Mouse (Mus musculus) Muller cell, postnatal 12 days (primary cell): ENCODE results near the gene Rgs6.
A peak's percentile ranks its signal among the peaks of the same experiment; 100 is the strongest.

Source experiments
- DNase-seq: peaks from one replicate; pipeline ENCODE4 v3.0.0-alpha.2; 2015; ENCODE audit errors: inconsistent ontology term

The Rgs6 gene

DNA sequence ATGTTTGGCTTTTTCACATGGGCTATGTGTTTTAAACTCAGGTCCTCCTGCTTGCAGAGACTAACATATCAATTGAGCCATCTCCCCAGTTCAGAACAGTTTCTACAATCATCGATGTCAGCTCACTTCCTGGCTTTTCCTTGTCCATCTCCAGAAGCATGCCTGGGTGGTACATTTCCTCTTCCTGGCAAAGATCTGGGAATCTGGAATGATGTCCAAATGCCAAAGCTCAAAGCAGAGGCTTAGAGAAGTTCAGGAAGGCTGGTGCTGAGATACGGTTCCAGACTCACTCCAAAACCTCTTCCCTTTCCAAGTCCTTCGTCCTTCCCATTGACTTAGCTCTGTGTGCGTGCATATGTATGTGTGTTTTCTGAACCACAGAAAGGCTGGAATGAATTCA lies 59.8 kb downstream of the Rgs6 start:
- DNase-seq, result no peak

DNA sequence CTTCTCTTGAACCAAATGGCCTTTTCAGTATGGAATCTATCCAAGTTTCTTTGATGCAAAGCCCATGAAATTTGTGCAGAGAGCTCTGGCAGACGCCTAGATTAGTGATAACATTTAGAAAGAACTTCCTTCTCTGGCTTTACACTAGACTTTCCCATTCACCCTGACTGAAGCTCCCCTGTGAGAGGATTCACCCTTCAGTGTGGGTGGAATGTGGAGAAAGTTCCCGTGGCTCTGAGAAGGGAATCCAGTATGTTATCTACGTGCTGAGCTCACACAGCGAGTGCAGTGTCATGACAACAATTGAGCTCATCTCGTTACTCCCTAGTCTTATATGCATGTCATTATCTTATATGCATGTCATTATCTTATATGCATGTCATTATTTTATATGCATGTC lies 61.9 kb downstream of the Rgs6 start:
- DNase-seq, result no peak

DNA sequence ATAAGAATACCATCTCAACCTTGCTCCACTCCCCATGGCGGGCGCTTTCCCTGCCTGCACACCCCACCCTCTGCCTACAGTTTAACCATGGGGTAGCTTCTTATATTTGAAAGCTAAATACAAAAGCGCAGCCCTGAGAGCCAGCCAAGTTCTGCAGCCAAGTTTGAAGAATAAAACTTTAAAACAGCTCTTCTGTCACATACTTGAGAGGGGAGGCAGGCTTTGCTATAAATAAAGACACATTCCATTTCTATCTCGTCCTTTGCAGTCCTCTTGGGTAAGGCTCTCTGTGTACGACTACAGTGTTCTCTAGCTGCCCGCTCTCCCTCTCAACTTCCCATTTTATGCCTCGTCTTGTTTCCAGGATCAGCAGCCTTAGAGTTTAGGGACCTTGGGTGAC lies 76.5 kb downstream of the Rgs6 start:
- DNase-seq, result peak; percentile 10

DNA sequence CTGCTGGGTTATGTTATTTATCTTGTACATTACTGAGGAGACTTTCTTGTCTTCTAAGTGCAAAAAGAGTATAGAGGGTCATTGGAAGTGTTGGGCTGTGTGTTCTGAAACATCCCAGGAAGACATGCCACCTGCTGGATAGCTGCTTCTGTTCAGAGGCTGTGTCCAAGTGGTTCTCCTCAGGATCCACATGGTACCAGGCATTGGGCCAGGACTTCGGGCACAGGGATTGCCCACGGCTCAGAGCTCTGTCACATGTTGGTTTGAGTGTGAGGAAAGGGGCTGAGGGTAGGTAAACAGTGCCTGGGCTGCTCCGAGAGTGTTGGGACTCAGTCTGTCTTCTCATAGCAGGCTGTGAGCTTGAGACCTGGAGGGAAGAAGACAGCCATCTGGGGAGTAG lies 79.3 kb downstream of the Rgs6 start:
- DNase-seq, result no peak

DNA sequence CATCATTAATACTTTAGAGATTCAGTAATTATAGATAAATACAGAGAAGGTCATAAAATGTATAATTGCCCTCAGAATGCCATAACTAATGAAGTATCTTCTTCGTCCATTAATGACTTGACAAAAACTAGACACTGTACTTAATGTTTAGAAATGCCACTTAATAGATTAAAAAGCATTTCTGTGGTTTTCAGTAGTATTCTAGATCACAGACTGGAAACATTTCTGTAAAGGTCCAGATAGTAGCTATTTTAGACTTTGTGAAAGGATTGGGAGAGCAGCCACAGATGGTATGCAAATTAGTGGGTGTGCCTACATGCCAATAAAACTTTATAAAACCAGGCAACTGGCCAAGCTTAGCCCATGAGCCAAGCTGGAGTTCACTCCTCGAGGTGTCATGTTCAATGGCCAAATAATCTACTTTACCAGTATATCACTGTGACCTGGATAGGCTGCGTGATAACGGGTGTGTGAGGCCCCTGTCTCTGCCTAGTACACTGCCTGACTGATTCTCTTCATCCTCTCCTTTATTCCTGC lies 82.2 kb downstream of the Rgs6 start:
- peak; percentile 90 for DNase-seq

DNA sequence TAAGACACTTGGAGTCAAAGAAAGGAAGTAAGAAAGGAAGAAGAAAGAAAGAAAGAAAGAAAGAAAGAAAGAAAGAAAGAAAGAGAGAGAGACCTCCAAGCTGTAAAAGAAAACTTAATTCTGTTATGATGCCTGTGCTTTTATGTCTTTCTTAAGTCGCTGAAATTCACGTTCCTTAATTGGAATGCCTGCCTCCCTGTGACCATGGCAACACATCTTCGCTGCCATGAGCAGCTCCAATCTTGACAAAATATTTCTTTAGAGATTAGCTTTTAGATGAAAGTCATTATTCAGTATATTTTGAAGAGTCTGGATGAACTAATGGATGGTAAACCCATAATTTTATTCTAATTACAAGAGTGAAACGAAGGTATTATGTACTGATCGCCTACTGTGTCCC lies 83.5 kb downstream of the Rgs6 start:
- DNase-seq, result no peak

DNA sequence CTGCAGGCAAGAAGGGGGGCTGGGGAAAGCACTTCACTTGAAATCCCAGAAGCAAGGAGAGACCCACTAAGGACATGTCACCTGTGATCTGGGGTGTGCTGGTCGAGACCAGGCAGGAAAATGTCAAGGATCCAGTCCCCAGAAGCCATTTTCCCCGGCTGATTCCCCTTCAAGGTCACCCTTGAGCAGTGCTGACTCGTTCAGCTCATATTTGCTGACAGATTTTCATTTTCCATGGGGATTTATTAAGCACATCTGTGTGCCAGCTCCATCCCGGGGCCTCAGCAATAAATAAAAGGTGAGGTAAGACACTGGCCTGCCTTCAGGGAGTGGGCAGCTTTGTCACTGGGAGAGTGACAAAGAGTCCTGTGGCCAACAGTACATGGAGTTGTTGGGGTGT lies 87.0 kb downstream of the Rgs6 start:
- no peak for DNase-seq

DNA sequence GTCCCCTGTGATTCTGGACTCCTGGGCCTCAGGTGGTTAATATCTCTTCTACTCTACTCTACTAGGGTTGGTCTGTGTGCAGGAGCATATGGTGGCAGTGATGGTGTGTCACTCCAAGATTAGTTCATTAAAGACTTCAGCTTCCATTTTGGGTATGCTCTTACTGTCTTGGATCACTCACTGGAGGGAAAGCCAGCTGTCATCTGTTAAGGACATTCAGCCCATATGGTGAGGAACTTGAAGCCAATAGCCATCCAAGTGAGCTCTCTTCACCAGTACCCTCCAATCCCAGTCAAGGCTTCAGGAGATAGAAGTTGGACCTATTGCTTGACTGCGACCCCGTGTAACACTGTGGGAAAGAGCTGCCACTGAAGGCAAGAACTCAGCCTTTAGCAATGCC lies 98.9 kb downstream of the Rgs6 start:
- DNase-seq, result no peak

DNA sequence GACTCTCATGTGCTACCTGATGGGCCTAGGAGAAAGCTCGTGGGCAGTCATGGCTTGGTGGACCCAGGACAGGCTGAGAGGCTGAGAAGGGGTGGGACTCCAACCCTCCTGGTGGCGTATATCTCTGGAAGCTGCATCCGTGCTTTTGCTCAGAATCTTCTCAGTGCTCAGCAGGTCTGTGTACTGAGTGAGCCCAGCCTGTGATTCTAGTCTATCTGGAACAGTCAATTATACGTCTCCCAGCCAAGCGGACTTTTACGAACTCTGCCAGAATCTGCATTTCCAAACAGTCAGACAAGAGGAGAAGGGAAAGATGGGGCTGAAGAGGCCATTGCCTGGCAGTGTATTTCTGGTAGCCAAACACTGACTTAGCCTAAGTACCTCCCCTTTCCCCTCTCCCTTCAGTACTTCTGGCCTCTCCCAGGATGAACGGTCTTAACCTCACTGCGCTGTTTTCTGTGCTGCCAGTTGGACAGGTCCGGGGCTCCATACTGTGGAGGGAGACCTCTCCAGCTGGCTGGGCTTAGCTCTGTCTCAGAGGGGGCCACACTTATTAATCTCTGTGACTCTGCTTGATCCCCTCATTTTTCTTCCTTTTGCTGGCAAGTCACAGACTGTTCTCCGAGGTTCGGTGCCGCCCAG lies 110.9 kb downstream of the Rgs6 start:
- DNase-seq, result no peak

DNA sequence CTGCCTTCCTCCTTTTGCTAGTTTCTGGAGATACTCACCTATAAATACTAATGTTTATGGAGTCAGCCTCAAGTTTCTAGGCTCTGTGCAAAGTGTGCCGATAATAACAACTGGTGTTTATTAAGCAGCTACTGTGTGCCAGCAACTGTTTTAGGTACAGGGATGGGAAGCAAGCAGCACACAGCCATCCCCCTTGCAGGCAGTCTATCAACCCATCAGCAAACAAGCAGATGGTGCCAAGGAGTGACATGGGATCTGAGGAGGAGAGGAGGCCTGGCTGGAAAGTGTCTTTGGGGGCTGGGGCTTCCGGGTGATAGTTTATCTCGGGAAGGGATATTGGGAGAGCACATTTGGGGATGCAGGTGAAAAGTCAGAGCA lies 111.4 kb downstream of the Rgs6 start:
- no peak for DNase-seq

DNA sequence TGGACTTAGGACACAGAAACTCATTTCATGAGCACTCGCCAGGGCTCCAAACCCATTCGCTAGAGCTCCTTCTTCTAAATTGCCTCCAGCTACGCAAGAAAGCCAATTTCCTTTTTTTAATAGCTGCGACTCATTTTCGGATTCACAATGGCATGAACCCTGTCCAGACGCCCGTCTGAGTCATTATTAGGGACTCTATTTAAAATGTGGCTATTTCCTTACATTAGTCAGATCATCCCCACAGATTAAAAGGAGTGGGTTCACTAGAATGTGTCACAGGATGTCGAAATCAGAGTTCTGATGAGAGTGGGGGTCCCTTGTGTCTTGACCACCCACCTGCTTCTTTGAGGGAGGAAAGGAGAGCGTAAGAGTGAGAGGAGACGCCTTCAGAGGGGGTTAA lies 112.1 kb downstream of the Rgs6 start:
- DNase-seq, result peak; percentile 62

DNA sequence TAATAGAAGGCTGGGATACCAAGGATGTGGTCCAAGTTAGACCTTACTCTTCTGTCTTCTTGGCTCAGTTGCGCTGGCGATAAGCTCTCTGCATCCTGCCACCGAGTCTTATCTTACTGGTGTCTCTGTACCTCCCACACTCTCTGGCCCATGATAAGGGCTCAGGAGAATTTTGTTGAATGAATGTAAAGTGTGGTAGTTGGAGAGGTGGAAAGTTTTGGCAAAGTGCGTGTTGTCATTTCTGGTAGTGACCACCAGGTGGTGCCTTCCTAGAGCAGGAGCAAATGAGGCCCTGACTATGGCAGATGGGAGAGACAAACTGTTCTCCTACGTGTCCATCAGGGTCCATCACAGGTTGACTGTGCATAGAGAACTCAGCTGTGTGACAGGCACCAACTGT lies 112.7 kb downstream of the Rgs6 start:
- no peak for DNase-seq

DNA sequence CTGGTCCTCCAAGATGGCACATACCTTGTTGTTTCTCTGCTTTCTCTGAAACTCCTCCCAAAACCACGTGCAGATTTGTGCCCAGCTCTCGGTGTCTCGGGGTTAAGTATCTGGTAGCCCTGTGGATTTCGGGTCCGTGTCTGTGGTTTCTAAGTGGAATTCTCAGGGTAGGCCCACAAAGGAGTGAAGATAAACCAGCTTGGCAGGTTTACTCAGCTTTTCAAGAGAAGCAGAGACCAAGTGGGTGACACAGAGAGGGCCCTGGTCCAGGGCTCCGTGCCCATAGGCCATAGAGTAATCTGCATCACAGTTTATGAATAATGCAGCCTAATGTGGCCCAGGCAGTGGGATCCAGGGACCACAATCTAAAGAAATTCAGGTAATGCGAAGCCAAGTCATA lies 113.3 kb downstream of the Rgs6 start:
- DNase-seq, result peak; percentile 89

DNA sequence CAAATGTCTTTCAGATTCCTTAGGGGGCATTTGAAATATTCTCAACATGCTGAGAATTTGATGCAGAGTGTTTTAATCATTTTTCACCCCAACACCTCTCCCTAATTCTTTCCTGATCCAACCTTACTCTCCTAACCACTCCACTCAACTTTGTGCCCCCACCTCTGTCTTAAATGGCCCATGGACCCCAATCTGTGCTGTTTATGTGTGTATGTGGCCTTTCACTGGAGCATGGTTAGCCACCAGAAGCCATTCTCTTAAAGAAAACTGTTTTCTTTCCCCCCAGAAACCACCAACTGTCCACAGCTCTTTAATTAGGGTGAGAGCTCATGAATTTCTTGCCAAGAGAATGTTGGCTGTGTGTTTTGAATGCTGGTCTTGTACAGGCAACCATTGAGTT lies 122.3 kb downstream of the Rgs6 start:
- peak; percentile 52 for DNase-seq

DNA sequence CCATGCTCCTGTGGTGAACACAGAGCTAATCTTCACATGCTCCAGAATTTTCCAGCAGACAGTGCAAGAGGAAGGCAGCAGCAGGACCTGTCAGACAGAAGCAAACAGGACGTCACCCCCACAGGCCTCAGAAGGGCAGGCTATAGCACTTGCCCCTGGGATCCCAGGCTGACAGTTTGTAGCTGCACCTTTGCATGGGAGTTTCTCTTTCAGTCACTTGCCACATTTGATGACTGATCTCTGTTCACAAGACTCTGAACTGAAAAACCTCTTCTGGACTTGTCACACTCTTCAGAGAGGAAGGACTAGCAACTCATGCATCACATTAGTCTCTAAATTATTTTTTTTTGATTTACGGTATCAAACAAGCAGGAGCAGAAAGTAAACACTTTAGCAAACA lies 126.2 kb downstream of the Rgs6 start:
- no peak for DNase-seq

DNA sequence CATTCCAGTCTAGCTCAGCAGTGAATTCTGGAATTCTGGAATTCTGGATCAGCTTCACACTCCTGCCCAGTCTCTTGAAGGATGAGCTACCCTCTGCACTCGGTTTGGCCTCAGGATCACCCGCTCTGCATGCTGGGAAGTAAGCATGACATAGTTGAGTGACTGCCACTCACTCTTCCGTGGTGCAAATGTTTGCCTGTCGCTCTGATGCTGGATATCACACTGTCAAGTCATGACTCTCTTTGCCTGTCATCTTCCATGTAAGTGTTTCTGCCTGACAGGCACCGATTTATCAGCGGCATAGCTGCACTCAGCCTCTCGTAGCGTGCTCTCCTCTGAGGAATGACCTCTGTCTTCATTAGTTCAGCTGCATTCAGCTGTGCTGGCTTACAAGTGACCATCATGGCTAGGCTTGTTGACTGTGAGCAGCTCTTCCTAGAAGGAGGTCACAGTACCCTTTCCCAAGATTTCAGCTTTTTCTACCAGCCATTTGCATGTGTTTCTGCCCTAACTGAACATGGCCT lies 135.0 kb downstream of the Rgs6 start:
- DNase-seq, result no peak

DNA sequence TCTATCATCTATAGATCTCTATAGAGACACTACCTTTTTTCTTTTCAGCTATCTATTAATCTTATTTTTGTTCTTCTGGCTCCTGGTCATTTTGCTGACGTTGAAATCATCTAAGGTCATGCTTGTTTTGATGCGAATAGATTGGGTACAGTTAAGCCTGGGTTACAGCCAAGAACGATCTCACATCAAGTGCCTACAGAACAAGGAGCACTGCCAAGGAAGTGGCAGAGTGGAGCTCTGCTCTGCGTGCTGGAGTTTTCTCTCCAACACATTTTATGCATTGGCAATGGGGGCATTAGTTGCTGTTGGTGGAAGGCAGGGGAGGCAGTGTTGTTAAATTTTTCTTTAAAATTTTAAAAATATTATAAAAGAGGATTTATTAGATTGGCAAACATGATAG lies 138.2 kb downstream of the Rgs6 start:
- DNase-seq, result no peak

DNA sequence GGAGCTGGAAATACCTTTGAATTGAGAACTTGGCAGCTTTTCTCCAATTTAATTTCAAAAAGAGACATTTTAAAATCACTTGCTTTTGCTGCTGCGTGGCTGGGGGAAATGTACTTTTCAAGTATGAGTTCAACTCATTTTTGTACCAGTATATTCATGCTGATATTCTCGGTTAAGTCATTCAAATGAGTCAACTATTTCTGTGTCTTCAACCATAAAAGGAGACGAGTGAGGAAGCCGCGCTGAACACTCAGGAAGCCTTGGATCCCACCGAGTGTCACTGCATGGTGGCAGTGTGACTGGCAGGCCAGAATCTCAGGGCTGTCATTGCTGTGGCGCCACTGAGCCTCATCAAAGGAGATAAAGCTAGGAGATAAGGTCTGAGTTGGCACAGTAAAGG lies 143.5 kb downstream of the Rgs6 start:
- DNase-seq, result no peak

DNA sequence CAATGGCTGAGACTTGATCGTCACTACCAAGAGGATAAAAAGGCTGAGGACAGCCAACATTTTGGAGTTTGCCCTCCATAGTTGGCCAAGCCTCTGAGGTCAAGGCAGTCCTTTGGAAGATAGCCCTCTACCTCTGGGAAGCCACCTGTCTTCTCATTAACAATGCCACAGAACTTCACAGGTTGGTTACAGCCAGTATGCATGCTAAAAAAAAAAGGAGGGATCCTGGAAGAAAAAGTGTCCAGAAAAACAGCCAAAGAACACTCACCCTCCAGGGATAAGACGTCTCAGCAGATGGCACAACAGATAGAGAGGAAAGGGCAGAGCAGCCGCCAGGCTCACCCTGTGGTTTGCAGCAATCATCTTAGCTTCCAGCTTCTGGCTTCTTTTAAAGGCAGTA lies 154.9 kb downstream of the Rgs6 start:
- DNase-seq, result no peak

DNA sequence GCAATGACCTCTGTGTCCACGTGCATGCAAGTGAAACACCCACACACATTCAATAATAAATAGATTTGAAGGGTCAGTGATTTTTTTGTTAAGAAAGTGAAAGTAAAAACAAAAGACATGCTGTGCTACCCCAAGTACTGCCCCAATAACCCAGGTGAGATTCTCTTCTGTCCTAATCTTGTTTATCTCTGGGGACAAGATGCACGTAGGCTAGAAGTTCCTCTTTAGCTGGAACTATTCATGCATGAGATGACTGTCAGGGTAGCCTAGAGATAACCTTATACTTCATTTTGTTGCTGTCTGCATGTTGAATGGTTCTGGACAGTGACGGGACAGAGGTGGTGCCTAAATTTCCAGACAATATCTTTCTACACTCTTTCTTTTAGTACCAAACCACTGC lies 155.9 kb downstream of the Rgs6 start:
- no peak for DNase-seq

DNA sequence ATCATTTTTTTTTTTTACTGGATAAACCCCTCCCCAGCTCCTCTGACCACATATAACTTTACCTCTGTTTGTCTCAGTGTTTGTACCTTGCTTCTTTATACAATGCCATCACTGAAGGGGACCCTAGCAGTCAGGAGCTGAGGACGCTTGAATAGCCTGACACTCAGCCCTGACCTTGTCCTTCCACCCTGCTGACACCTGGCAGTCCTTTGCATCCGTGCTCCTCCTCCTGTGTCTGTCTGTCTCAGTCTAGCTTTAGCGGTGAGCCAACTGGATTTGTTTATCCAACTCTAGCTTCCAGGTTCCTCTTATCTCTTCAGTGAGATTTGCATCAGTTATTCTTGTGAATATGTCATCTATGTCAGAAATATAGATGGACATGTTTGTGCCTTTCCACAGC lies 156.7 kb downstream of the Rgs6 start:
- DNase-seq, result no peak

DNA sequence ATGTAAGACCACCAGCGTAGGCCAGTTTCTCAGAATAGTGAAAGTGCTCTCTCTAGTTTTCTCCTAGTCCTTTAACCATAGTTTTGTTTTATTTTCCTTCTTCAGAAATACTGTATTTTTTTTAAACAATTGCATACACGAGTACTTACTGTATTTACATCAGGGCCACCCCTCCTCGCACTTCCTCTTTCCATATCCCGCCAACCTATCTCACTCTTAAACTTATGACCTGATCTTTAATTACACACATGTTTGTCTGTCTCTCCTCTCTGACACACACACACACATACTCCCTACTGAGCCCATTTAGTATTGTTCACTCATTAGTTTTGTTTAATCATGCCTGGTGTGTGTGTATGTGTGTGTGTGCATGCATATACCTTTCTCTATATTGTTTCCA lies 159.0 kb downstream of the Rgs6 start:
- DNase-seq, result no peak

DNA sequence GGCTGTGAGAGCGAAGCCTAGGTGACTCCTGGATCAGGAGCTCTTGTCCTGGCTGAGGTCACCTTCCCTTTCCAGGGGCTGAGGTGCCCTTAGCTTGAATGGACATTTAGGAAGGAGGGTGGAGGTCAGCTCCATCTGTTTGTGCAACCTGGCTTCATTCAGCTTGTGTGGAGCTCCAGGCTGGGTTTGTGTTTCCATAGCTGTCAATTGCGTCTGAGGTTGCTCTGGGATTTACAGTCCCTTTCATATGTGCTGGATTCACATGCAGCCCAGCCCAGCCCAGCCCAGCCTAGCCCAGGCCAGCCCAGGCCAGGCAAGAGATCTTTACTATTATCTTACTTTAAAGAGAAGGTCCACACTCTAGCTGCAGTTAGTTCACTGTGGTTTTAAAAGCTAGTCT lies 163.8 kb downstream of the Rgs6 start:
- no peak for DNase-seq

DNA sequence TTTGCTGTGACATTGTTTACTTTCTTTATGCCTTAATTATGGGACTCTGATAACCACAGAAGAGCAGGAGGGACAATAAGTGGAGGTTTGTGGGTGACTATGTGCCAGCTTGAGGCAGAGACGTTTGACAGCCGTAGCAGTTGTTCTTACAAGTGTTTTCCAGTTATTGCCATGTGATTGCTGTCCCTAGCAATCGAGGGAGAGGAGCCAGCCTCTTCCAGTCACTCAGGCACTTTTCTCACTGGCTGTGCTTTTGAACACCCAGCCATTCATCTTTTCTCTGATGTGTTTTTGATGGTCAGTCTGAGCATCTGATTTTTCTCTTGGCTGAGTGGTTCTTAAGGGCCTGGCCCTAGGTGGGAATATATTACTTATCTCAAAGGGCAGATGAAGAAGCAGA lies 166.4 kb downstream of the Rgs6 start:
- DNase-seq, result peak; percentile 31
